Mouse (Mus musculus) heart, embryonic 14.5 days (tissue): ENCODE measurements around the gene Ica1. TPM values are rescaled to one million over a fixed set of nuclear protein-coding genes. Genes with fewer than 3 reads are reported as not detected.

Experiments used
- ATAC-seq: fragments of 200-750 bp; cut with Nextera tagmentation; 2 replicates; pipeline ENCODE4 v1.8.0; 2017; ENCODE audit warnings: low read depth, moderate TSS enrichment; ENCODE audit not compliant: insufficient number of reproducible peaks, insufficient read depth, low FRiP score
- H3K27ac ChIP-seq, 2 experiments: fragments of 200-500 bp in 1 of 2; fragments of 300-500 bp in 1 of 2; sonication (generic) in 1 of 2; replicated peaks in 1 of 2; 2 replicates each; pipeline ENCODE4 v1.5.1; 2012 to 2014; ENCODE audit warnings: low read depth in 2 of 2, low read length in 2 of 2, control low read depth in 1 of 2, mild to moderate bottlenecking in 1 of 2, mixed read lengths in 1 of 2; ENCODE audit not compliant: control insufficient read depth in 1 of 2, insufficient read depth in 1 of 2
- H3K27me3 ChIP-seq: fragments of 300-500 bp; sonication (generic); 2 replicates; pipeline ENCODE4 v1.6.1; 2014; ENCODE audit warnings: mild to moderate bottlenecking, low read length, control low read depth; ENCODE audit not compliant: control insufficient read depth, insufficient read depth
- H3K36me3 ChIP-seq: fragments of 300-500 bp; sonication (generic); 2 replicates; pipeline ENCODE4 v1.6.1; 2014; ENCODE audit warnings: mild to moderate bottlenecking, control low read depth, low read length, mixed read lengths; ENCODE audit not compliant: control insufficient read depth, insufficient read depth
- H3K4me1 ChIP-seq, 2 experiments: fragments of 200-500 bp in 1 of 2; fragments of 300-500 bp in 1 of 2; sonication (generic) in 1 of 2; 2 replicates each; pipeline ENCODE4 v1.6.1; 2012 to 2014; ENCODE audit warnings: low read length in 2 of 2, control low read depth in 1 of 2, mixed read lengths in 1 of 2; ENCODE audit not compliant: control insufficient read depth in 2 of 2, insufficient read depth in 2 of 2
- H3K4me2 ChIP-seq: fragments of 300-500 bp; sonication (generic); 2 replicates; pipeline ENCODE4 v1.6.1; 2014; ENCODE audit warnings: mild to moderate bottlenecking, low read length
- H3K4me3 ChIP-seq, 2 experiments: fragments of 200-500 bp in 1 of 2; fragments of 300-500 bp in 1 of 2; sonication (generic) in 1 of 2; 2 replicates each; pipeline ENCODE4 v1.5.1; 2012 to 2014; ENCODE audit warnings: low read length in 2 of 2, mild to moderate bottlenecking in 2 of 2, control low read depth in 1 of 2, low read depth in 1 of 2, moderate library complexity in 1 of 2; ENCODE audit not compliant: control insufficient read depth in 1 of 2, insufficient read depth in 1 of 2
- H3K9ac ChIP-seq: fragments of 300-500 bp; sonication (generic); 2 replicates; pipeline ENCODE4 v1.6.1; 2014; ENCODE audit warnings: mild to moderate bottlenecking, low read length
- H3K9me3 ChIP-seq: fragments of 300-500 bp; sonication (generic); 2 replicates; pipeline ENCODE4 v1.6.1; 2016; ENCODE audit warnings: low read length, control low read depth; ENCODE audit not compliant: control insufficient read depth
- WGBS: fragments of 180-500 bp; shearing (Covaris S2); extraction: QIAGEN DNeasy Blood & Tissue Kit; methylation state at CpG from one replicate; pipeline ENCODE4 v1.1.7; 2014; 5-methylcytosine and 5-hydroxymethylcytosine counted together
- polyA plus RNA-seq: library from polyadenylated mRNA; unstranded; fragments of >200 nt; fragmentation: Nextera tagmentation; extraction: Ambion mirVana; gene quantifications from 2 replicates; pipeline ENCODE4 v1.2.1, GENCODE M21; 2014

Ica1 gene
- polyA plus RNA-seq, 1 experiment from 2014 or later = 29.3 TPM

DNA sequence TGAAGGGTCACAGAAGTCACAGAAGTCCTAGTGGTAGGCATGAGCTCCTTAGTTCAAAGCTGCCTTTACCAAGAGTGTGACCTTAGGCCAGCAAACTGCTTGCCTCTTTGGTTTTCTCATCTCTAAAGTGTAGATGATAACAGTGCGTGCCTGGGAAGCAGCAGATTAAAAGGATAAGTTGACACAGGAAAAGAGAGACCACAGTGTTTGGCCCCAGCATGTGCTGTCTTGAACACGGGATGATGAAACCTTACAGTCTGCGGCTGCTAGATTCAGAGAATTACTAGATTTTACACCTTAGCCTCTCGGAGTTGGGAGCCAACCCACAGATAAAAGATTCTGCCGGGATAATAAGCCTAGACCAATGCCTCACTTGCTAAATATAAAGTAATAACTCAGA lies 137.4 kb downstream of the Ica1 start:
- Histone ChIP-seq H3K4me3 (no peak overlapping the region), H3K27me3 (no peaks in the 10 kb centered on the region), H3K27ac (no peak overlapping the region), H3K9me3 (no peaks in the 10 kb centered on the region), H3K9ac (no peak overlapping the region), H3K36me3 (0 out of 2 replicates have a peak, but pooled peaks cover 4% of the 10 kb centered on the region), H3K4me1 (no peaks in the 10 kb centered on the region), H3K4me2 (no peak overlapping the region)
- 78% methylated on average over 5 of the region's 5 CpGs for WGBS
- ATAC-seq = no peak

- Histone ChIP-seq H3K27me3 (no peaks in the 10 kb centered on the region), H3K4me2 (no peak overlapping the region), H3K4me3 (no peak overlapping the region), H3K27ac (no peak overlapping the region), H3K9ac (no peak overlapping the region), H3K4me1 (no peaks in the 10 kb centered on the region), H3K36me3 (0 out of 2 replicates have a peak, but pooled peaks cover 4% of the 10 kb centered on the region), H3K9me3 (no peaks in the 10 kb centered on the region)
- ATAC-seq = no peak
- 72% methylated on average over 2 of the region's 2 CpGs for WGBS
Measured at GRCm38 (mm10) chr6:8639526-8639925, 138.8 kb downstream of the Ica1 start.

GRCm38 (mm10) chr6:8638899-8639298 lies 139.4 kb downstream of the Ica1 start:
- ATAC-seq = no peak
- H3K9ac ChIP-seq = no peak overlapping the region
- no peak overlapping the region for H3K4me3 ChIP-seq
- WGBS = 55% methylated on average over 4 of the region's 4 CpGs
- no peaks in the 10 kb centered on the region for H3K4me1 ChIP-seq
- no peaks in the 10 kb centered on the region for H3K27me3 ChIP-seq
- H3K36me3 ChIP-seq = 0 out of 2 replicates have a peak, but pooled peaks cover 4% of the 10 kb centered on the region
- H3K9me3 ChIP-seq = no peaks in the 10 kb centered on the region
- no peak overlapping the region for H3K27ac ChIP-seq
- no peak overlapping the region for H3K4me2 ChIP-seq

DNA sequence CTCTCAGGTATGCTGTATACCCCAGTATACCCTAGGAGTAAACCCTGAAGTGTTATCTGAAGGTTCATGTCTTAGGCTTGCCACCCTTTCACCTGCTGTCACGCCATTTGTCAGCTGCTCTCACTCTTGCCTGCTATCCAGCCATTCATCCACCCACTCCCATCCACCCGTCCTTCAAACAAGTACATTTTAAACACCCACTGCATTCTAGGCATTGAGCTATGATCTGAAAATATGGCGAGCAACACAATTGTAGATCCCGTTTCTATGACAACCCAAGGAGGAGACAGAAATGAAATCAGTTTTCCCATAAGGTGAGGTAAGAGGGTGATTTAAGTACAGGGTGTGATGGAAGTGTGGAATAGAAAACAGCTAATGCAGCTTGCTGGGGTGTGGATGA lies 140.2 kb downstream of the Ica1 start:
- Histone ChIP-seq H3K27me3 (no peaks in the 10 kb centered on the region), H3K9me3 (no peaks in the 10 kb centered on the region), H3K4me1 (no peaks in the 10 kb centered on the region), H3K9ac (no peak overlapping the region), H3K36me3 (0 out of 2 replicates have a peak, but pooled peaks cover 4% of the 10 kb centered on the region), H3K4me3 (no peak overlapping the region), H3K4me2 (no peak overlapping the region), H3K27ac (no peak overlapping the region)
- no peak for ATAC-seq
- 80% methylated on average over 4 of the region's 4 CpGs for WGBS

DNA sequence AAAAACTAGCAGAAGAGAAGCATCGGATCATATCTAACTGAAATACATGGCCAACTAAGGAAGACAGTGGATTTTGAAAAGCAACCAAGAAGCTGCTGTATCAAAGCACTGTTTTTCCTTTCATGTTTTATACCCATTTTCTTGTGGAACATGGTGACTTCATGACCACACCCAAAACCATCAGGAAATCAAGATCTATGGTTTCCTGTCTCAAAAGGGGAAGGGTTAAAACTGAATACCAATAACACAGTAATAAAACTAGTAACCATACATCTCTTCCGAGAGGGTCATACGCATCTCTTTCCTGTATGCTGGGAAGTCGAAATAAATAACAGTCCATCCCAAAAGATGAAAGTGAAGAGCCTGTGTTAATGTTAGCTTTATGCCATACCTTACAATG lies 145.6 kb downstream of the Ica1 start:
- Histone ChIP-seq H3K27ac (no peak overlapping the region), H3K9me3 (no peaks in the 10 kb centered on the region), H3K4me3 (no peak overlapping the region), H3K4me2 (no peak overlapping the region), H3K9ac (no peak overlapping the region), H3K36me3 (peaks cover 5% of the 10 kb centered on the region; the same call in 1 of the 2 replicates), H3K27me3 (no peaks in the 10 kb centered on the region), H3K4me1 (no peaks in the 10 kb centered on the region)
- ATAC-seq = no peak
- 87% methylated on average over 4 of the region's 4 CpGs for WGBS

- H3K27ac ChIP-seq = no peak overlapping the region
- H3K9me3 ChIP-seq = no peaks in the 10 kb centered on the region
- 42% methylated on average over 5 of the region's 5 CpGs for WGBS
- H3K27me3 ChIP-seq = no peaks in the 10 kb centered on the region
- H3K36me3 ChIP-seq = peaks cover 5% of the 10 kb centered on the region; the same call in 1 of the 2 replicates
- H3K4me3 ChIP-seq = no peak overlapping the region
- H3K4me2 ChIP-seq = no peak overlapping the region
- no peak for ATAC-seq
- no peak overlapping the region for H3K9ac ChIP-seq
- no peaks in the 10 kb centered on the region for H3K4me1 ChIP-seq
Measured at GRCm38 (mm10) chr6:8631986-8632632, 146.2 kb downstream of the Ica1 start.

DNA sequence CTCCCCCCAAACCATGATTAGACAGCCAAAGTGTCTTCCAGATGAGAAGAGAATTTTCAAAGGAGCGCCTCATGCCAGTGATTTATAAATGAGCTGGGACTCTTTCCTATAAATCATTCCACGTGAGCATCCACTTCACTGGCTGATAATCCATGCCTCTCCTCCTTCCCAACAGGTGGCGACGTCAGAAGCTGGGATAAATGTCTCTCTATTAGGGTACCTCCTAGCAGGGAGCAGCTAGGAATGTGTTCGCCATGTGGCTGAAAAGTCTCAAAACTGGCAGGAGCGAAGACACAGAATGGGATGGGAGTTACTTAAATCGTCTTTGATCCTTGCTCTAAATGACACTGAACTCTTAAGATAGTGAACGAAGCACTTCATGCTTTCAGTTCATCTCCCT lies 146.9 kb downstream of the Ica1 start:
- WGBS = 87% methylated on average over 8 of the region's 8 CpGs
- no peak for ATAC-seq

DNA sequence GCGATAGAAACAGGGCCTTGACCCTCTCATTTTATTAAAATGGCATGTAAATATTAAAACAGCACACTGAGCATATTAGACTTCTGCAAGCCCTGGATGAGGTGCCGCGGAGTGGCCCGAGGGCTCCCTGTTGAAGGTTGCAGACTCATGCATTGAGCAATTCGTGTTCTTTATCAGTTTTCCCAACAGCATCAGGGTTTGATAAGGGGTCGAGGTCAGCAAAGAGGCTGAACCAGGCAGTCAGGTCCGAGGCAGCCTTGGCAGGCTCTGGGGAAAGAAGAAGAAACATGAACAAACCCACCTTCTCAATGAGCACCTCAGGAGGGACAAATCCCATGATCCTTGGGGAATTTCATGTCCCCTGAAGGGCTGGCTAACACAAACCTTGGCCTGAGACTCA lies 147.8 kb downstream of the Ica1 start:
- Histone ChIP-seq H3K4me1 (no peaks in the 10 kb centered on the region), H3K36me3 (peaks cover 5% of the 10 kb centered on the region; the same call in 1 of the 2 replicates), H3K9ac (no peak overlapping the region), H3K9me3 (no peaks in the 10 kb centered on the region), H3K27me3 (no peaks in the 10 kb centered on the region), H3K27ac (no peak overlapping the region), H3K4me2 (no peak overlapping the region), H3K4me3 (no peak overlapping the region)
- WGBS = 63% methylated on average over 7 of the region's 7 CpGs
- ATAC-seq = no peak

More for the DNA sequence above, 146.9 kb downstream of the Ica1 start:
- H3K4me3 ChIP-seq = no peak overlapping the region
- no peaks in the 10 kb centered on the region for H3K4me1 ChIP-seq
- H3K27me3 ChIP-seq = no peaks in the 10 kb centered on the region
- no peaks in the 10 kb centered on the region for H3K9me3 ChIP-seq
- H3K4me2 ChIP-seq = no peak overlapping the region
- H3K9ac ChIP-seq = no peak overlapping the region
- peaks cover 5% of the 10 kb centered on the region; the same call in 1 of the 2 replicates for H3K36me3 ChIP-seq
- no peak overlapping the region for H3K27ac ChIP-seq
